Mouse (Mus musculus) bone marrow macrophage, adult 2 months (primary cell): ENCODE measurements around the gene 9930111J21Rik1.
"Not testable (repeated sequence)": the region's sequence is repeated elsewhere in the genome, so short reads cannot be mapped to it uniquely, and the experiment has no call there.

Experiments used
- CTCF ChIP-seq: IDR thresholded peaks from 2 replicates; pipeline ENCODE4 v1.5.1; 2012; ENCODE audit warnings: low read depth, mild to moderate bottlenecking, low read length, moderate library complexity
- POLR2A ChIP-seq: IDR thresholded peaks from 2 replicates; pipeline ENCODE4 v1.6.1; 2012; ENCODE audit warnings: mild to moderate bottlenecking, low read depth, low read length, borderline replicate concordance

- not testable (repeated sequence) for TF ChIP-seq POLR2A, CTCF
Observed at GRCm38 (mm10) chr11:48901567-48901930, 77.6 kb downstream of the 9930111J21Rik1 start.
